Mouse (Mus musculus): ENCODE measurements at regions not wholly inside any gene's neighbourhood (a gene's known extent, or its start where the extent isn't known, plus 50 kb on each side); places are given as distances from the start of the nearest gene placed in this dataset.

DNA sequence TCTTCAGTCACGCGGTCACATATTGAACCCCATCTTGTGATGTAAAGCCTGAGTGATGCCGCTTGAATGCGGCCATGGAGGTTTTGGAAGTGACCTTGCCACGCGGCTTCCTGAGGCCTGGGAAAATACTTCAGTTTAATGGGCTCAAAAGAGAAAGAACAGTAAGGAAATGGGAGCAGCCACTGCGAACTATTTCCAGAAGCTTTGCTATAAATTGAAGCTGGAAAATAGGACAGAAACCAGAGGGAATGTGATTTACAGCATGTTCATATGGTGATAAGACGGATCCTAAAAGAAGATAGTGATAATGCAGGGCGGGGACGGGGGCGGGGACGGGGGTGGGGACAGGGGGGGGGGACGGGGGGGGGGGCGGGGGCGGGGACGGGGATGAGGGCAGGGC lies 52.7 kb upstream of the Trpc4 start:
- DNase-seq (ENCODE audit: low spot score in 2 of 2), result no peak

DNA sequence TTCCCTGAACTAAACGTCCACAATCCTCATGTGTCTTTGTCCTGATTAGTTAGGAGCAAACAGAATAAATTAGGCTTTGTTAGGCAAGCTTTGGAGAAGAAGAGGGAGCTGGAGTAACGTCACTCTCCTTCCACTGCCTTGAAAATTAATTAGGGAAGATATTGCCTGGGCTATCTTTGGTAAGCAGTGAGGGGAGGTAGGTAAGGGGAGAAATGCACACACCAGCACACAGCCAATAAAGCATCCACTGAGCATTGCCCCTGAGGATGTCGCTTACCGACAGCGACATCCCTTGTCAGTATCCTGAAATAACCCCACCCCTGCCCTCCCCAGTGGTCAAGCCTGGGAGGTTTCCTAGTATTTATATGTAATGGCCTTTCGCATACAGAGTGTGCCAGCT lies 72.2 kb upstream of the Trpc4 start:
- DNase-seq (ENCODE audit: low spot score in 2 of 2), result no peak

DNA sequence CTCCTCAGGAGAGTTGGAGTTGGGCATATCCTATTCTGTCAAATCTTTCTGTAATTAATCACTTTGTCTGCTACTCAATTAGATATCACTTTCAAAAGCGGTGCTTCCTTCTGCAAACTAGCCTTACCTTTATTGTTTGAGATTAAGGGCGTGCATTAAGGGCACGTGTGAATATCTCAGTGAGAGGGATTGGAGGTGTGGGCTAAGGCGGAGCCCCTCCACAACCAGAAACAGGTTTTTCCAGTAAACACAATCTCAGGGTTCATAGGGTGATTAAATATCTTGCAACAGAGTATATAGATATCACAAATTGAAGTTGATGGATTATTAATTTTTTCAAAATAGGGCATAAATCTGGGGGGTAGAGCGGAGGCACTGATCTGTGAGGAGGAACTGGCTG lies 79.4 kb upstream of the Trpc4 start:
- no peak for DNase-seq (ENCODE audit: low spot score in 2 of 2)

DNA sequence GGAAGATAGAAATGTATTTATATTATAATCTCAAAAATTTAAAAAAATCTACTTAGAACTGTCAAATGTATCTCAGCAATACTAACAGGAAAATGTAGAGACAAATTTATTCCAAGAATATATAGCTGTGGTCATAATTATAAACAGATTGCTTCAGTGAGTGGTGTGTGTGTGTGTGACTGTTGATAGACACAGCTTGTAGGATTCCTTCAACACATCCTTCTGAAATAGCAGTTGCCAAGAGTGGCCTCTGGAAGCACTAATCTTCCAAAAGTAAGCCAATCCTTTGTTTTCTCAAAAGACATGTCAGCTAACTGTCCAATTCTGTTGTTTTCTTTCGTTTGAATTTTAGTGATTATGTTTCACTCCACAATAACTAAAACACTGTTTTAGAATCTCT lies 95.2 kb upstream of the Trpc4 start:
- DNase-seq (ENCODE audit: low spot score in 2 of 2), result no peak

DNA sequence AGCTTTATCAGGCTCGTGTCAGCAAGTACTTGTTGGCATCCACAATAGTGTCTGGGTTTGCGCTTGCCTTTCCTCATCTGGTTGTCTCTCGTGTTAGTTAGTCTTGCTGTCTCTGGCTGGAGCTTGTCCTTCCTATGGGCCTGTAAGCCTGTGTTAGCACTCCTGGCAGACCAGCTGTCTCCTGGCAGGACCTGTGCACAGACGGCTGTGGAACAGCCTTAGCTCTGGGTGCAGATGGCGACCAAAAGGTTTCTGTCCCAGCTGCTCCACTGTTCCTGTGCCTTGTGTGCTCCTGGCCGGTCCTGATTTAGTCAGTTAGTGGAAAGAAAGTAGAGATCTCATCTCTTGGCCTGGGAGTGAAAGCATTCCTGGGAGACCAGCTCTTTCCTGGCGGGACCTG lies 101.5 kb upstream of the Trpc4 start:
- DNase-seq (ENCODE audit: low spot score in 2 of 2), result no peak

DNA sequence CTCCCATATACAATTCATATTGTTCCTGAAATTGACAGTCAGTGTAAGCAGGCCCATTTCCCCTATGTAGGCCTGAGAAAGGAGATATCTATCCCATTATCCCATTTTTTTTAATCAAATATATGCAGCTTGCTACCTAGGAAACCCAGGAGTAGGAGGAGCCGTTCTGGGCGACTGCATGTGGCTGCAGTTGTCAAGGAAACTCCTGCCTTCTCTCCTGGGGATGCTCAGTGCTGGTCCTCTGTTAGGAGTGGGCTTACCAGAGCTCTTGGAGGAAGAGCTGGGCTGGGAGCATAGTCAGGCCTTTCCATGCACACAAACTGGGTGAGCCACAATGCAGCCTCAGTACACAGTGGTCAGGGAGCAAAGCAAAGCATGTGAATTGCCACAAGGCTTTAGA lies 106.5 kb upstream of the Trpc4 start:
- DNase-seq (ENCODE audit: low spot score in 2 of 2), result no peak

DNA sequence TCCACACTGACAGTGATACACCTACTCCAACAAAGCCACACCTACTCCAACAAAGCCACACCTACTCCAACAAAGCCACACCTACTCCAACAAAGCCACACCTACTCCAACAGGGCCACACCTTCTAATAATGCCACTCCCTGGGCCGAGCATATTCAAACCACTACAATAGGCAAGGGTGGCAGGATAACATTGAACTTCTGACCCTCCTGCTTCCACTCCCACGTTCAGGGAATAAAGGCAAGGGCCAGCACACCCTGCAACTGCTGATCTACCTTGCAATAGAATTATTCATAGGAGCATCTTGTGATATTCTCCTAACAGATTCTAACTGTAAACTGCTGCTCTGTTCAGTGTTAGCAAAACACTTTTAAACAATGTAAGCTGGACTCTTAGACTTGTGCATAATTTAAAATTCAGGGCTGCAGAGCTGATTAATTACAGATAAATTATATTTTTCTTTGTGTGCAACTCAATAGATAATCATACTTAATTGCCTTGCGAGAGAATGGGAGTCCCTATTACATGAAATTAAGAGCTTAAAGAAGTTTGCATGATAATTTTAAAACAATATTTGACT lies 107.7 kb upstream of the Trpc4 start:
- DNase-seq (ENCODE audit: low spot score in 2 of 2), result no peak

DNA sequence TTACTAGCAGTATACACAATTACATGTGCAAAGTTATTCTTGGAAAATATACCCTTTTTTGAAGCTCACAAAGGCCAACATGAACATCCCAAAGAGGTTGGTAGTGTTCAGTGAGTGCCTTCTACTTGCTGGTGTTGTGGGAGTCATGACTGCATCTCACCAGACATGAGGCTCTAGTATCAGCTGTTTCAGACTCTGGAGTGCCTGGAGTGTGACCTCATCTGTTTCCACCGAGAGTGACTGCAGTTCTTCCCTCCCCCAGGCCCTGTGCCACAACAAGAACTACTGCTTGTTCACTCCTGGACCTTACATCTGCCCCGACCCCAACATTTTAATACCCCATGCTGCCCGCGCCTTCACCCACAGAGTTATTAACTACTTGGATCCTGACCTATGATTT lies 128.5 kb upstream of the Trpc4 start:
- DNase-seq (ENCODE audit: low spot score in 2 of 2), result no peak

DNA sequence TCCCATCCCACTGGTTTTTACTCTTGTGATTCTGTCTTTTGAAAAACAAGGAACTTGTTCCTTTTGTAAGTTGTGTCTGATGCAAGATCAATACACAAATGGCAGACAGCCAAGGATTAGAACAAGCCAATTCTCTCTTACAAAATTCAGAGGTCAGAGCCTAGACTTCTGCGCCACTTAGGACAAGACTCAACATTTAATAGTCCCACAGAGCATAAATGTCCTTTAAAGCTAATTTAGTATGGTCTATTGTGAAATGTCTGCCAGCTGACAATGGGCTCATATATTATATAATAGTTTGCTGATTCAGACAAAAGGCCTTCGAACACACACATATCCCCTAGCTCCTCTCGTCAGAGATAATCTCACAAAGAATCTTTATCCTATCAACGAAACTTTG lies 135.6 kb upstream of the Trpc4 start:
- no peak for DNase-seq (ENCODE audit: low spot score in 2 of 2)

DNA sequence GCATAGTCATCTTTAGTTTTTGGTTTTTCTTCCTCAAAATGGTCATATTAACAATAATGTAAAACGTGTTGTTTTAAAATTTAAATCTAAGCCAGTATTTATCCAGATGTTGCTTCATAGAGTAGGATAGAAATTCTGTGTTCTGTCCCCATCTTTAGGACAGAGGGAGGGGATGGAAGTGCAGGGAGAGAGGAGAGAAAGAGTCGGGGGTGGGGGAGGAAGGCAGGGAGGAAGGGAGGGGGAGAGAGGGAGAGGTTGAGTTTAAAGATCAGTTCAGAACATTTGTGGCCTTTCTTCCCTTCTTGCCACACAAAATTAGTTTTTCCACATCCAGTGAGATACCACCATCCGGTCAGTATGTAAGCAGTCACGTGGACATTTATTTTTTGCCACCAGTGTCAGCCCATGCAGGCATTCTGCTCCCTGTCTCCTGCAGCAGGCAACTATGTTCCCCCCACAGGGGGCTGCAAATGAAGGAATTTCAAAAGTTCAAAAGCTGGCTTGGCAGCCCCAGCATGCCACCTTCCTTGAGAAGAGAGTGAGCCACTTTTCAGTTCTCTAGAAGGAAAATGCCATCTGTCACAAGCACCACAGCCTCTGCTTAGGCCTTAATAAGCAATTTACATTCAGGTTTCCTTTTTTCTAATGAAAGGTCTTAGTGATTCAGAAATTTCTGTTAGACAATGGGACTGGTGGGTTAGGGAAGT lies 137.7 kb upstream of the Trpc4 start:
- no peak for DNase-seq (ENCODE audit: low spot score in 2 of 2)

DNA sequence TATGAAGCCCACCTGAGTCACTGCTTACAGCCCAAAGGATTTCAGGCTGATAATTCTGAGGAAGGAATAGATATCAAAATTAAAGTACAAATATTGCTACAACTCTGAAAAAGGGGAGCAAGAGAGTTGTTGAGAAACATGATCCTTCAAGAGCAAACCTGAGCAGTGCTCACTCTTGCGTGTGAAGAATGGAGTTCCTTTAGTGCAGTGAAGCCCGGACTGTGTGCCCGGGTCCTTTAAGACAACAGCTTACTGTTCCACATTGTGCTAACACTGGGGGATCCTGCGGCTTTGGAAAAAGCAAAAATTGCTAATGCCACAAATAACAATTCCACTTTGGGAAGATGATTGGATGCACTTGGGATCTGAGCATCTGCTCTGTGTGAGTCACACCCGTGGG lies 139.0 kb upstream of the Trpc4 start:
- no peak for DNase-seq (ENCODE audit: low spot score in 2 of 2)

DNA sequence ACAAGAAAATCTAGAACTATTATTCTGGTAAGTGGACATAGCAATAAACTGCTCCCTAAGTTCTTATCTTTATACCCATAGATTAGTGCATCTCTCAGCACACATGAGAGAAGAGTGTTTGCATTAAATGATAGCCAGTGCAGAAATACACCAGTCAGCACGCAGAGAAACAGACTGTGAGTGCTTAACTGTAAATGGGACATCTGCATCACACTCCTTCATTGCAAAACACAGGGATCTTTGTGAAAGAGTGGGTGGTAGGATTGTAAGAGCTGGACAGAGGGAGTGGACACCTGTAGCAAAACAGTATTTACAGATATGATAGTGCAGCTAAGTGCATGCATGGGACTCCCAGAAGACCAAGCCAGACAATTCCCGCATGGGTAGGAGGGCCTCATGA lies 144.8 kb upstream of the Trpc4 start:
- no peak for DNase-seq (ENCODE audit: low spot score in 2 of 2)

DNA sequence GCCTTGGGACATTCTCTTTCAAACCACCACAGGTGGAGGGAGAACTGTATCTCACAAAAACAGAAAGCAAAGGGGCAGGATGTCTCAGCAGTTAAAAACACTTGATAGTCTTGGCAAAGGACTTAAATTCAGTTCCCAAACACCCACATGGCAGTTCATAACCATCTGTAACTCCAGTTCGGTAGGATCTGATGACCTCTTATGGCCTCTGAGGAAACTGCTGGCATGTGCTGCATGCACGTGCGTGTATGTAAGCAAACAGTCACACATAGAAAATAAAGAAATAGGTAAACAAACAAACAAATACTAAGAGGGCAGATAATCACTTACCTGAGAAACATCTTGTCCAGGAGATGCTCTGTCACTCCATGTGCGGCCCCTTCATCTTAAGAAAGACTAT lies 129.4 kb upstream of the Ufm1 start:
- no peak for DNase-seq (ENCODE audit: low spot score in 2 of 2)

DNA sequence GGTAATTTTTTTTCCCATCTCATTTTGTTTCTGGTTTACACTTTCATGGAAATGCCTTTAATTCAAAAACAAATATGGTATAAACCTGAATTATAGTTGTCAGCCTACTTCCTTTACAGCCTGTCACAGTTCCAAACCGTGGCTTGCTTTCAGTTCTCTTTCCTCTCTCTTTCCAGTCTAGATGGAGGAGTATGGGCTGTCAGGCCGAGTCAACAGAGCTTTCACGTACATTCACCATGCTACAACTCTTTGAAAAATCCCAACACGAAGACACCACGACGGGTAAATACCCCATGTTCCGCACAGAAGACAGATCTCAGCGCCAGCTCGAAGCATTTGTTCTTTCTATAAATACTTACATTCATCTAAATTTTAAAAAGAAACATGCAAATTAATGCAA lies 125.2 kb upstream of the Ufm1 start:
- DNase-seq (ENCODE audit: low spot score in 2 of 2), result no peak

DNA sequence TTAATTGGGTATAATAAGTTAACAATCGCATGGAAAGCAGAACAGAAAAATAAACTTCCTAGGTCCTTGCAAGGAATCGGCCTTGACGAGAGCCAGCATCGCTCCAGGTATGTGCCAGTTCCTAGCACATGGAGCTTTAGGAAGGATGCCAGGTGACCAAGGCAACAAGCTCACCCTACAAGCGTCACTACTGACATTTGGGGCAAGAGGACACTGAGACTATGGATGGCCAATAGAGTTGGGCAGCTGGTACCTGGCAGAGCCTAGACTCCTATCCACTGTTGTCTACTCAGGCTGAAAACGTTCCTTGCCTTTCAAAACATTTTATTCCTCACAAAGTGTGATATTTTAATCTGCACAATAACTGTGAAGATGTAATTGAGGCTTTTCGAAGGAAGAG lies 124.6 kb upstream of the Ufm1 start:
- DNase-seq (ENCODE audit: low spot score in 2 of 2), result no peak

DNA sequence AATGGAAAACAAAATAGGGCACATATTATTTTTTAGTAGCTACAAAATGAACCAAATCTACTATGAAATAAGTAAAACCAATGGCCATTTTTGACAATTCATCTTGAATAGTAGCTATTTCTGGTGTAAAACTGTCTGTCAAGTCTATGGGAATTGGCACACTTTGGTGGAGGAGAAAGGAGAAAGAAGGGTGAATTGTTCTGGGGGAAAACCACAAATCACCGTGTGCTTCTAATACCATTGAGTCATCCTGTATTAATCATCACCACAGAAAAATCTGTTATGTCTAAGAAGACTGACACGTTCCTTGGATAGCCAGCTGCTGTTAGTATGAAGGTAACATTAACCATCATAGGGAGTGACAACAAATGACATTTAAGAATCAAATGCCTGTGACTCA lies 123.7 kb upstream of the Ufm1 start:
- no peak for DNase-seq (ENCODE audit: low spot score in 2 of 2)

DNA sequence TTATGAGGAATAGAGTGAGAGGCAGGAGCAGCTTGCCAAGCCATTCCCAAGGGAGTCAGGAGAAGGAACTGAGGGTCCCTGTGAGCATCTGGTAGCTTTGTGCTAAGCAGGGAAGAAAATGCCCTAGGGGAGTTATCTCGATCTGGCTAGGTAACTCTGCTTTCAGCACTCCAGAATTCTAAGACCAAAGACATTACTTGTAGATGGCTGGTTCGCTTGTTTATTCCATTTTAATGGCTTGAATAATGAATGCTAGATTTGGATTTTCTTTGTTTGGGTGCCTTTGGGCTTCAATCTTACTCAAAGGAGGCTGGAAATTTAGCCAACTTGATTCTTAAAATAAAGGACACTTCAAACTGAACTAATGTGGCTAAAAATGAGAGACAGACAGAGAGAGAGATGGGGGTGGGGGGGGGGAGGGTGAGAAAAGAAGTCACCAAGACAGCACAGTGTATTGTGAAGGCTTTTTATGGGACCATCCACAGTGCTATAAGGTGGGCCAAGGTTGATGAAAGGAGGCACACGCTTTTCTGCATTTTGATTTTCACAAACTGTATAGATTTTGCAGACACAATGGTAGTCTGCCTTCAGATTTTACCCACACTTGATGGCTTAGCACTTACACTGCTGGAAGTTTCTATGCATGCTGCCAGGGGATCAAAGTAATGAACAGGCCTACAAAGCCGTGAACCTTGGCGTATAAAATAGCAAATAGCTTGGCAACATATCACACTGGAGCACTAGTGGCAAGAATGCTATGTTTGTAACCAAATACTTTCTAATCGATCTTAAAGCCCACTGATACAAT lies 121.3 kb upstream of the Ufm1 start:
- DNase-seq (ENCODE audit: low spot score in 2 of 2), result no peak

DNA sequence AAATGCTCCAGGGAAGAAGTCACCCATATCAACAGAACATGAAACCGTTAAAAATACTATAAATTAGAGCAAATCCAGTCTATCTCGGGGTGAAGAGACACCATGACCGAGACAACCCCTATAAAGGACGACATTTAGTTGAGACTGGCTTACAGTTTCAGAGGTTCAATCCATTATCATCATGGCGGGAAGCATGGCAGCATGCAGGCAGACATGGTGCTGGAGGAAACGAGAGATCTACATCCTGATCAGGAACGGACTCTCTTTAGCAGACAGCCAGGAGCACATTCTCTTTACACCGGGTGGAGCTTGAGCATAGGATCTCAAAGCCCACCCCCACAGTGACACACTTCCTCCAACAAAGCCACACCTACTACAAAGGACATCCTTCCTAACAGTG lies 118.7 kb upstream of the Ufm1 start:
- no peak for DNase-seq (ENCODE audit: low spot score in 2 of 2)

DNA sequence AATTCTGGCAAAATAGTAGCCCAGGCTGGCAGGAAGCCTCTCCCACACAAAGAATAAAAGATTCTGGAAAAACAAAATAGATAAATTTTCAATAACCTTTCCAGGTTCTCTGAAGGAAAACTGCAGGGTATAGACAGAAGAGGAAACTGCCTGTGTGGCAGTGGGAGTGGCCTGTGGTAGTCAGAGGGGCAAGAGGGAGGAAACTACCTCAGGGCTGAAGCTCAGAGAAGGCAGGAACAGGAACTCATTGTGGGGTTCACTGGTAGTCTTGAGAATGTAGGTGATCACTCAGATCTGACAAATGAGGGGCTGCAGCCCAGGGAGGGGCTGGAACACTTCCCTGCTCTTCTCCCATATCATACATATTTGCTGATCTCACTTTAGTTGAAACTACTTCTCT lies 118.0 kb upstream of the Ufm1 start:
- DNase-seq (ENCODE audit: low spot score in 2 of 2), result no peak

DNA sequence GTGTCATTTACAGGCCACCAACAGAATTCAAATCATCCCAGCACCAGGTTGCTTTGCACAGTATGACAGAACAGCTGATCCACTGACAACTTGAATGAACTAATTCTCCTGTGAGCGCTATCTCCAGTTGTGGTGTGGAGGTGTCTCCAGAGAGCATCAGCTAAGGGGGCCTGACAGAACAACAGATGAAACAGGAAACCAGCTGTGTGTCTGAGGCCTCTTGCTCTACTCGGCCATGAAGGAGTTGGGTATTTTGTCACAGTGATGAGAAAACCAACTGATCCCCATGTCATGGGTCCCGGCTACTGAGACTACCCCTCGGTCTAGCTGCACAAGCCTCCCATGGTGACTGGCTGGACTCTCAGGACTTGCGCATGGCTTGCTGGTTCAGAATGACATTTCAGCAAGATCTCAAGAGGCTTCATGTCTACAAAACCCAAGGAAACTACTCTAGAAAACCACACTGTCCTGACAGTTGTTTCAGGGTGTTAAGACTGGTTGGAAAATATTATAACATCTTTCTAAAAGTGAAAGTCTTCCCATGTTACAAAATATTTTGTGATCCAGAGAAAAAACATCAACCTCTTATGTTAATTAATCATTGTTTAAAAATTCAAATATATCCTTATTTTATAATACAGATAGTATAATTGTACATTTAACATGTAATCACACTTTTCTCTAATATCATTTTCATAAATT lies 113.9 kb upstream of the Ufm1 start:
- DNase-seq (ENCODE audit: low spot score in 2 of 2), result peak; percentile 27 to 65

DNA sequence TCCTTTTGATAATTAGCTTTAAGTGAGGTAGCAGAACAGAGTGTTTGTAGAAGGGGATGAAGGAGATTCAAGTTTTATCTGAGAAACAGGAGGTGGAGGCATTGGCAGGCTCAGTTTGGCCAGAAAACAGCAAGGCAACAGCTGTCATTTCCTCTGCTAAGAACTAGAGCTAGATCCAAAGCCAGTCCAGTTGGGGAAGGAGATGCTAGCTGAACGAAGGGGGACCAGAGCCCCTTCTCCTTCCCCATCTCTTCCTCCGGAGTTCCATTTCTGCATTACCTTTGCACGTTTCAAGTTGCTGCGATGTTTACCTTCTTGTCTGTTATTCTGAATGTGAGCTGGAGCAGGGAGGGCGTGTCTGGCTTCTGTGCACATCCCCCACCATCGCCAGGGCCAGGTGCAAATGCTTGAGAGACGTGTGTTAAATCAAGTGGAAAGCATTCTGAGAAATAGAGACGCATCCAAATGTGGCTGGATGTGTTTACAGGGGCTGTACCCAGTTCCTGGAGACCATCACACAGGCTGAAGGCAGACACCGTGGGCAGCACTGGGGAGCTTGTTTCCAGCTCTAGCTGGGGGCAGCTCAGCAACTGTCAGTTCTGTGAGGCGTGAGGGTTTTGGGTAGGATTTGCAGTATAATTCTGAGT lies 111.4 kb upstream of the Ufm1 start:
- peak in 1 of 2 experiments; percentile 19 for DNase-seq (ENCODE audit: low spot score in 2 of 2)

DNA sequence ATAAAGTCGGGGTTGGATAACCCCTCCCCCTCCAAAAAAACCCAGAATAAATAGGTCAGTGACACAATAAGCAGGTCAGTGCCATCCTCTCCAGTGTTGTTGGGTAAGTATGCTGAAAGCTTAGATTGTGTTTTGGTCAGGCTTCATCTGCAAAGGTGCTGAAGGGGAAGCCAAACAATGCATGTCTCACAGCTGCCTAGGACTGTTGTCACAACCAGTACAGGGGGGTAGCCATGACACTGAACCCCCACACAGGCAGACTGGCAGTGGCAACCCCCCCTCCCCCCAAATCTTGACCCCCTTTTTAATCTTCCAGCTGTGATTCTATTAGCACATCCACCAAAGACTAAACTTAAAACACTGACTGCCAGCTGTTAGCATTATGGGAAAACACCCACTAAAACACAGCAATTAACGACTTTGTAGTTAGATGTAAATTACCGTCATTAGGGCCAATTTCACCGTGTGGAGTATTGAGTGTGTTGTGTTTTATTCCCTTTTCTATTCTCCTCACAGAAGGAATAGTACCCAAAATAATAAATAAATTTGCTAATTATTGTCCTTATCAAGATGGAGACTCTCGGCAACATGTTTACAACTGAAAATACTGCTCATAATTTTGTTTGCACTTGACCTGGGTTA lies 105.5 kb upstream of the Ufm1 start:
- no peak for DNase-seq (ENCODE audit: low spot score in 2 of 2)
